Mouse (Mus musculus) ES-E14 (cell line): ENCODE measurements around the gene Dclre1a.

ENCODE experiments used
- CHD2 ChIP-seq: IDR thresholded peaks from 2 replicates; pipeline ENCODE4 v1.6.1; 2014; ENCODE audit warnings: mild to moderate bottlenecking, low read depth, low read length, inconsistent platforms
- HCFC1 ChIP-seq: IDR thresholded peaks from 2 replicates; pipeline ENCODE4 v1.6.1; 2012; ENCODE audit warnings: low read length, inconsistent platforms, borderline replicate concordance; ENCODE audit not compliant: insufficient read depth
- MAFK ChIP-seq: IDR thresholded peaks from 2 replicates; pipeline ENCODE4 v1.6.1; 2014; ENCODE audit warnings: mild to moderate bottlenecking, low read depth, low read length, inconsistent platforms; ENCODE audit not compliant: insufficient read depth
- ZC3H11A ChIP-seq: IDR thresholded peaks from 2 replicates; pipeline ENCODE4 v1.6.1; 2012; ENCODE audit warnings: low read depth, mild to moderate bottlenecking, inconsistent platforms, low read length, borderline replicate concordance
- ZNF384 ChIP-seq: IDR thresholded peaks from 2 replicates; pipeline ENCODE4 v1.6.1; 2012; ENCODE audit warnings: low read depth, low read length, inconsistent platforms

DNA sequence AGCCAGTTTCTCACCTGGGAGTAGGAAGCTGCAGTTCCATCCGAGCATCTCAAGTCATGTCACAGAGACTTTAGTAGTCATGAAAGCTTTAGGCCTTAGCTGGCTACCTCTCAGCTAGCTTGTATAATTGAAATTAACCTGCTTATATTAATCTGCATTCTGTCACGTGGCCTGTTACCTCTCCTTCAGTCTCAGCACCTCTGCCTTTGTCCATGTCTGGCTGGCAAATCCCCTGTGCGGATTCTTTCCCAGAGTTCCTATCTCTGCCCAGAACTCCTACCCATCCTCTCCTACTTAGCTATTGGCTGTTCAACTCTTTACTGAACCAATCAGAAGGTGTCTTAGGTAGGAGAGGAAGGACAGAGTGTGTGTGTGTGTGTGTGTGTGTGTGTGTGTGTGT is 36.3 kb upstream of the Dclre1a start:
- no peak for TF ChIP-seq ZC3H11A
- TF ChIP-seq MAFK: no peak
- TF ChIP-seq HCFC1: no peak
- no peak for TF ChIP-seq CHD2
- no peak for TF ChIP-seq ZNF384
